Mouse (Mus musculus) heart, postnatal 0 days (tissue): ENCODE results near the gene Pygo2.

Source experiments
- CTCF ChIP-seq: IDR thresholded peaks from 2 replicates; pipeline ENCODE4 v1.5.1; 2016; ENCODE audit warnings: antibody characterized with exemption, control low read depth, low read depth
- EP300 ChIP-seq: IDR thresholded peaks from 2 replicates; pipeline ENCODE4 v1.6.1; 2016; ENCODE audit warnings: antibody characterized with exemption, low read depth

DNA sequence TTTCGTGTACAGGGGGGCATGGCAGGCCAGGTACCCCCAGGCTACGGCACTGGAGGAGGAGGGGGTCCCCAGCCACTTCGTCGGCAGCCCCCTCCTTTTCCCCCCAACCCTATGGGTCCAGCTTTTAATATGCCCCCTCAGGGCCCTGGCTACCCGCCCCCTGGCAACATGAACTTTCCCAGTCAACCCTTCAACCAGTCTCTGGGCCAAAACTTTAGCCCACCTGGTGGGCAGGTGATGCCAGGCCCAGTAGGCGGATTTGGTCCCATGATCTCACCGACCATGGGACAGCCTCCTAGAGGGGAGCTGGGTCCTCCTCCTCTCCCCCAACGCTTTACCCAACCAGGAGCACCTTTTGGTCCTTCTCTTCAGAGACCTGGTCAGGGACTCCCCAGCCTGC is 2.6 kb downstream of the Pygo2 start:
- TF ChIP-seq CTCF, result no peak
- no peak for TF ChIP-seq EP300
